Mouse (Mus musculus) limb, embryonic 12.5 days (tissue): ENCODE measurements at regions not wholly inside any gene's neighbourhood (a gene's known extent, or its start where the extent isn't known, plus 50 kb on each side); places are given as distances from the start of the nearest gene placed in this dataset.
"Not testable (repeated sequence)": the region's sequence is repeated elsewhere in the genome, so short reads cannot be mapped to it uniquely, and the experiment has no call there.

ENCODE experiments used
- ATAC-seq: fragments of 200-750 bp; cut with Nextera tagmentation; 2 replicates; pipeline ENCODE4 v1.8.0; 2017; ENCODE audit warnings: low read depth, moderate TSS enrichment; ENCODE audit not compliant: insufficient number of reproducible peaks, insufficient read depth, low FRiP score, low TSS enrichment
- H3K27ac ChIP-seq: fragments of 300-500 bp; sonication (generic); 2 replicates; pipeline ENCODE4 v1.5.1; 2016; ENCODE audit warnings: mild to moderate bottlenecking, moderate library complexity
- H3K27me3 ChIP-seq: fragments of 300-500 bp; sonication (generic); 2 replicates; pipeline ENCODE4 v1.6.1; 2016; ENCODE audit warnings: mild to moderate bottlenecking, moderate library complexity
- H3K36me3 ChIP-seq: fragments of 300-500 bp; sonication (generic); 2 replicates; pipeline ENCODE4 v1.6.1; 2016; ENCODE audit warnings: mild to moderate bottlenecking, moderate library complexity
- H3K4me1 ChIP-seq: fragments of 300-500 bp; sonication (generic); replicated peaks from 2 replicates; pipeline ENCODE4 v1.6.1; 2016
- H3K4me2 ChIP-seq: fragments of 300-500 bp; sonication (generic); 2 replicates; pipeline ENCODE4 v1.6.1; 2016; ENCODE audit warnings: mild to moderate bottlenecking, moderate library complexity
- H3K4me3 ChIP-seq: fragments of 300-500 bp; sonication (generic); replicated peaks from 2 replicates; pipeline ENCODE4 v1.5.1; 2016; ENCODE audit warnings: mild to moderate bottlenecking
- H3K9ac ChIP-seq: fragments of 300-500 bp; sonication (generic); replicated peaks from 2 replicates; pipeline ENCODE4 v1.6.1; 2016; ENCODE audit warnings: mild to moderate bottlenecking, moderate library complexity
- H3K9me3 ChIP-seq: fragments of 300-500 bp; sonication (generic); 2 replicates; pipeline ENCODE4 v1.6.1; 2016; ENCODE audit warnings: mild to moderate bottlenecking, moderate library complexity
- WGBS: fragments of 180-500 bp; shearing (Covaris S2); methylation state at CpG from one replicate; pipeline ENCODE4 v1.1.7; 2016; 5-methylcytosine and 5-hydroxymethylcytosine counted together

GRCm38 (mm10) chr2:17892661-17893060 lies 104.1 kb downstream of the H2al2a start:
- WGBS = 91% methylated on average over 7 of the region's 7 CpGs
- not testable (repeated sequence) for H3K27ac ChIP-seq, H3K4me1 ChIP-seq, ATAC-seq, H3K36me3 ChIP-seq, H3K9ac ChIP-seq, H3K4me3 ChIP-seq, H3K9me3 ChIP-seq, H3K4me2 ChIP-seq, H3K27me3 ChIP-seq

GRCm38 (mm10) chr2:17887699-17888098 lies 109.1 kb downstream of the H2al2a start:
- H3K9ac ChIP-seq = no peak overlapping the region
- WGBS = 55% methylated on average over 3 of the region's 3 CpGs
- no peaks in the 10 kb centered on the region for H3K36me3 ChIP-seq
- H3K9me3 ChIP-seq = 0 out of 2 replicates have a peak, but pooled peaks cover 1% of the 10 kb centered on the region
- no peaks in the 10 kb centered on the region for H3K4me1 ChIP-seq
- no peak overlapping the region for H3K4me3 ChIP-seq
- H3K4me2 ChIP-seq = no peak overlapping the region
- H3K27me3 ChIP-seq = no peaks in the 10 kb centered on the region
- H3K27ac ChIP-seq = no peak overlapping the region
- ATAC-seq = no peak

DNA sequence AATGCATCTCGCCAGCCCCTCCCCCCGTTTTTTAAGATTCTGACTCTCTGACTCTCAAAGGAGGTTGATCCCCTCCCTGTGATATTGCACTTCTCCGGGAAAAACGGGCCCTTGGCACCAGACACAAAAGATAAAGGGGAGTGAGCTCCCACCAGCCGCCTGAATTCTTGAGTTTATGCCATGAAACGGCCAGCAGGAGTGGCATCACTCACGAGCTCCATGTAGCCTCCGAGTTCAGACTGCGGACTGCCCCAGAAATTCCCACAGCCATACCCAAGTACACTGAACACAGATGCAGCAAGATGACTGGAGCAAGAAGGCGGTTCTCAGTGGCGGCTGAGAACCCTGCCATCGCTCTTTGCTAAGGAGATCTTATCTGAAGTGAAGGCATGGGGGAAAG lies 114.4 kb downstream of the H2al2a start:
- no peak overlapping the region for H3K9ac ChIP-seq
- no peaks in the 10 kb centered on the region for H3K4me1 ChIP-seq
- ATAC-seq = no peak
- no peak overlapping the region for H3K4me2 ChIP-seq
- H3K9me3 ChIP-seq = no peaks in the 10 kb centered on the region
- no peaks in the 10 kb centered on the region for H3K27me3 ChIP-seq
- H3K36me3 ChIP-seq = no peaks in the 10 kb centered on the region
- H3K27ac ChIP-seq = no peak overlapping the region
- H3K4me3 ChIP-seq = no peak overlapping the region
- WGBS = 88% methylated on average over 12 of the region's 12 CpGs

DNA sequence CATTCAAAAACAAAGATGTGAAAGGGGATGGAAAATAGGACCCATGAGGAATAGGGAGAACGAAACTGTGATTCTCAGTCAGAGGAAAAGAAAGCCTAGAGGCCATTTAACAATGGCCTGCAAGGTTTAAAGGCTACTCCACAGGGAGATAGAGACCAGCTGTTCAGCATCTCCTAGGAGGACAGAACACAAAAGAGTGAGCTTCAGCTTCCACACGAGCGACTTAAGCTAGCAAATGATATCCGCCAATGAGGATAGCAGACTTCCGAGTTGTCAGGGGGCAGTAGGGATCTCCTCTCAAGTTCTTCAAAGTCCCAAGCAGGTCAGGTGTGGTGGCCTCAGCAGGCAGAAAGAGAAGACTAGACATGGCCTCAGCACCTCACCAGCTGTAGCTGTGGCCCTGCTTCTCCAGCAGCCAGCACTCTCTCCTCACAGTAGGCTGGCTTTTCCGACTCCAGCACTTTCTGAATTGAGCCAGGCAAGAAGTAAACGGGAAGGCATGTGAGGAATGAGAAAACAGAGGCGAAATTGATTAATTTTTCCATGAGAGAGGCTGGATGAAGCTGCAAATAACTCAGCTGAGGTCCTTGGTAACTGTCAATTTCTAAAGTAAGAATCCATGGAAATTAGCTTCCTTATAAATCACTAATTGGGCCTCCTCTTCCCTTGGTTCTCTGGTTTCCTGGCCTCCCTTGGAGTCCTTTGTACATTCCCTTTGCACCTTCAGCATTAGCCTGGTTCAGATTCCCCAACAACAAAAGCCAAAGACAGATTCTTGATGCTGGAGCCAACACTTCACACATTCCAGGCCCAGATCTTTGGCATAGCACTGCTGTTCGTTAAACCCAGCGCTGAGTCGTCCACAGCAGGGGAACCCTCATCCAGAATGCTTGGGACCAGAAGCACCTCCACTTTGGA lies 115.7 kb downstream of the H2al2a start:
- Histone ChIP-seq H3K27ac (no peak overlapping the region), H3K9ac (no peak overlapping the region), H3K36me3 (no peaks in the 10 kb centered on the region), H3K27me3 (no peaks in the 10 kb centered on the region), H3K4me2 (no peak overlapping the region), H3K9me3 (no peaks in the 10 kb centered on the region), H3K4me1 (no peaks in the 10 kb centered on the region), H3K4me3 (no peak overlapping the region)
- WGBS = 60% methylated on average over 11 of the region's 11 CpGs
- ATAC-seq = no peak

DNA sequence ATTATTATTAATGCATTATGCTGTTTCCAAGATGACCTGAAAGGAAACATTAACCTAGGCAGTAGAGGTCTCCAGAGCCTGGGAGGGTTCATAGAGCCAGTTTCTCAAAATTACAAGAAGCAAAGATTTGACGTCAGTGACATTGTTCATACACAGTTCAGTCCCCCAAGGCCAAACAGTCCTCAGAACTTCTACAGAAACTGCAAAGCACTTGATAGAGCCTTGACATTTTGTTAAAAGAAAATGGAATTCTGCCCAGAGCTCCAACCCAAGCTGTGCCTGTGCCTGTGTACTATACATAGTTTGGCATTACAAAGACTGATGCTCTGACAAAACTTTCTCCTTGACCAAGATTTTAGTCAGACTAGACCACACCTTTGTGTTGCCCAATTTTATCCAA lies 118.9 kb downstream of the H2al2a start:
- Histone ChIP-seq H3K9me3 (no peaks in the 10 kb centered on the region), H3K4me3 (no peak overlapping the region), H3K27me3 (no peaks in the 10 kb centered on the region), H3K9ac (no peak overlapping the region), H3K4me1 (no peaks in the 10 kb centered on the region), H3K27ac (no peak overlapping the region), H3K4me2 (no peak overlapping the region), H3K36me3 (no peaks in the 10 kb centered on the region)
- no peak for ATAC-seq
- 85% methylated on average over 1 of the region's 1 CpGs for WGBS

- Histone ChIP-seq H3K36me3 (no peaks in the 10 kb centered on the region), H3K9ac (no peak overlapping the region), H3K4me3 (no peak overlapping the region), H3K4me1 (no peaks in the 10 kb centered on the region), H3K9me3 (no peaks in the 10 kb centered on the region), H3K4me2 (no peak overlapping the region), H3K27ac (no peak overlapping the region), H3K27me3 (no peaks in the 10 kb centered on the region)
- 92% methylated on average over 3 of the region's 3 CpGs for WGBS
- ATAC-seq = no peak
These were observed 119.8 kb downstream of the H2al2a start for GRCm38 (mm10) chr2:17876942-17877341.

DNA sequence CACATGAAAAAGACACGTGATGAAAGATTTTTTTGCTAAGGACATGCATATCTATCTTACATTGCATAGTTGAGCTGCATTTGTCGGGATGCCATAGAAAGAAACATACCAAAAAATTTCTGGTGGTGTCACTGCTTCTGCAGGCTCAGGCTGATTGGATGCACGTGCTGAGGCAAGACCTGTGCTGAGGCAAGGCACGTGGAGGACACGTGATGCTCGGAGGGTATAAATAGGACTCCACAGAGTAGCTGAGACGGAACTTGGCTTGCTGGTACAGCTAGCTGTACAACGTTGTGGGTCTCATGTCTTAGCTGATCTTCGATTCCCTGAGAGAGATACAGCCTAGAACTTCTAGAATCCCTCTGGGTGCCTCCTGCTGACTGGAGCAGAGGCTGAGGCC lies 120.6 kb downstream of the H2al2a start:
- H3K36me3 ChIP-seq = no peaks in the 10 kb centered on the region
- 87% methylated on average over 9 of the region's 9 CpGs for WGBS
- no peak for ATAC-seq

DNA sequence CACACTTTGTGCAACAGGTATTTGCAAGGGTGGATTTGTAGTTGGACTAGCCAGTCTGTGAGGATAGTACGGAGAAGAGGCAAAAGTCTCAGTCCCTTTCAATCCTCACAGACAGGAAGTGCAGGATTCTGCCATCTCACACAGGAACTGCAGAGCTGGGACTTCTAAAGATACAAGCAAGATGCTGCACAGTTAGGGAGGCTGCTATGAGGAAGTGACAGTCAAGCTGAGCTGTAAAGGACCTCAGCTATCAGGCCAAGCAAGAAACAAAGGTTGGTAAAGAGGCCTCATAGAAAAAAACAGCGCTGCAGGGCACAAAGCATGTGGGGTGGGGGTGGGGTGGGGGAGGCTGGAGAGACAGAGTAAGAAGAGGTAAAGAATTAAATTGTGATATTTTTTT lies 126.2 kb downstream of the H2al2a start:
- Histone ChIP-seq H3K4me1 (peaks cover 18% of the 10 kb centered on the region), H3K9ac (no peak overlapping the region), H3K36me3 (no peaks in the 10 kb centered on the region), H3K4me2 (no peak overlapping the region), H3K27ac (peak overlapping the region; percentile 25; the same call in 1 of the 2 replicates), H3K4me3 (no peak overlapping the region), H3K9me3 (no peaks in the 10 kb centered on the region), H3K27me3 (no peaks in the 10 kb centered on the region)
- no peak for ATAC-seq
- WGBS = 61% methylated on average over 2 of the region's 2 CpGs

More for the DNA sequence above, 120.6 kb downstream of the H2al2a start:
- Histone ChIP-seq H3K9ac (no peak overlapping the region), H3K4me2 (no peak overlapping the region), H3K27ac (no peak overlapping the region), H3K4me1 (no peaks in the 10 kb centered on the region), H3K4me3 (no peak overlapping the region), H3K9me3 (no peaks in the 10 kb centered on the region), H3K27me3 (no peaks in the 10 kb centered on the region)

- Histone ChIP-seq H3K4me2 (peak overlapping the region; percentile 13; the same call in 1 of the 2 replicates), H3K9me3 (no peaks in the 10 kb centered on the region), H3K27ac (no peak overlapping the region), H3K36me3 (no peaks in the 10 kb centered on the region), H3K4me3 (no peak overlapping the region), H3K9ac (no peak overlapping the region), H3K4me1 (peaks cover 22% of the 10 kb centered on the region), H3K27me3 (no peaks in the 10 kb centered on the region)
- WGBS = 18% methylated on average over 9 of the region's 9 CpGs
- no peak for ATAC-seq
These were observed 128.6 kb downstream of the H2al2a start for GRCm38 (mm10) chr2:17868145-17868544.

- no peak overlapping the region for H3K9ac ChIP-seq
- peaks cover 22% of the 10 kb centered on the region for H3K4me1 ChIP-seq
- no peak overlapping the region for H3K4me3 ChIP-seq
- H3K36me3 ChIP-seq = no peaks in the 10 kb centered on the region
- 55% methylated on average over 3 of the region's 3 CpGs for WGBS
- H3K27ac ChIP-seq = no peak overlapping the region
- no peak overlapping the region for H3K4me2 ChIP-seq
- H3K9me3 ChIP-seq = no peaks in the 10 kb centered on the region
- no peaks in the 10 kb centered on the region for H3K27me3 ChIP-seq
- no peak for ATAC-seq
These were observed 129.4 kb downstream of the H2al2a start for GRCm38 (mm10) chr2:17867341-17867740.

DNA sequence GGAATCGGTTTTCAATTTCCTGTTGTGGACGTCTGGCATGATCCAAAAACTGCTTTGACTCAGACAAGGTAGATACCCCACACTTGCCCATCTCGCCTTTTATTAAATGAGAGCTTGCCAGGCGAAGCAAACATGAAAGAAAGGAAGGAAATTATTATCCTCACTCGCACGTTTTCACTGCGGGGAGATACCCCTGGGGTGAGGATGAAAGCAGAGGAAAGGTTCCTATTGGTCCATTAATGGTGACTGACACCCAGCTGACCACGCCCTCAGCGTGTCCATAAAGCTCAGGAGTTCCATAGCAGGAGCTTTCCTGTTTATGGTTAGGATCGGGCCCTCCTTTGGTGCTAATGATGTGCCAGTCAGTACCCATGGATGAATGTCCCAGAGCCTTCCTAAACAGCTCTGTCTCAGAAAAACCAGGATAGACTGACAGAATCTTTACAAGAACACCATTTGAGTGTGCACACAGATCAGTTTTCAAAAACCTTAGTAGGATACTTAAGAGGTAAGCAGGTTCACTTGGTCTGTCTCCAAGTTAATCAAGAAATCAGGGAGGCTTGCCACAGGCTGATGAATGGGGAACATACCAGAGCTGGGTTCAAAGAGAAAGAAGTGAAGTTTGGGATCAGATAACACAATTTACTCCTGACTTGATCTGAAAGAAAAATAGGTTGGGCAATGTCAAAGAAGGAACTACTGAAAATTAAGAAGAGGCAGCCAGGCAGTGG lies 130.7 kb upstream of the Nebl start:
- Histone ChIP-seq H3K27ac (peak overlapping the region; percentile 72), H3K36me3 (no peaks in the 10 kb centered on the region), H3K4me3 (peak overlapping the region; percentile 27), H3K9me3 (no peaks in the 10 kb centered on the region), H3K4me2 (peak overlapping the region; percentile 52), H3K27me3 (no peaks in the 10 kb centered on the region), H3K4me1 (peaks cover 42% of the 10 kb centered on the region), H3K9ac (no peak overlapping the region)
- ATAC-seq = no peak
- 3% methylated on average over 10 of the region's 10 CpGs for WGBS
